Mouse (Mus musculus) embryonic facial prominence, embryonic 11.5 days (tissue): ENCODE results near the gene Lztfl1. TPM values are rescaled to one million over a fixed set of nuclear protein-coding genes. Genes with fewer than 3 reads are reported as not detected.

Source experiments
- ATAC-seq: fragments of 200-750 bp; cut with Nextera tagmentation; replicated peaks from 2 replicates; pipeline ENCODE4 v1.8.0; 2017; ENCODE audit warnings: low read depth; ENCODE audit not compliant: insufficient number of reproducible peaks, low FRiP score, low TSS enrichment
- DNase-seq: peaks from one replicate; pipeline ENCODE4 v3.0.0-alpha.2; 2015; ENCODE audit warnings: low spot score
- H3K27ac ChIP-seq: fragments of 300-500 bp; sonication (generic); replicated peaks from 2 replicates; pipeline ENCODE4 v1.5.1; 2014; ENCODE audit warnings: mild to moderate bottlenecking, low read depth, low read length, control low read depth
- H3K27me3 ChIP-seq: fragments of 300-500 bp; sonication (generic); 2 replicates; pipeline ENCODE4 v1.6.1; 2014; ENCODE audit warnings: mild to moderate bottlenecking, low read length, moderate library complexity, mixed read lengths; ENCODE audit not compliant: control insufficient read depth, insufficient read depth
- H3K36me3 ChIP-seq: fragments of 300-500 bp; sonication (generic); replicated peaks from 2 replicates; pipeline ENCODE4 v1.6.1; 2014; ENCODE audit warnings: low read depth, mild to moderate bottlenecking, low read length, moderate library complexity, mixed read lengths; ENCODE audit not compliant: control insufficient read depth, insufficient read depth
- H3K4me1 ChIP-seq: fragments of 300-500 bp; sonication (generic); 2 replicates; pipeline ENCODE4 v1.6.1; 2014; ENCODE audit warnings: low read length, mixed read lengths; ENCODE audit not compliant: control insufficient read depth, insufficient read depth
- H3K4me2 ChIP-seq: fragments of 300-500 bp; sonication (generic); 2 replicates; pipeline ENCODE4 v1.6.1; 2014; ENCODE audit warnings: low read depth, mild to moderate bottlenecking, control low read depth, low read length, moderate library complexity
- H3K4me3 ChIP-seq: fragments of 300-500 bp; sonication (generic); 2 replicates; pipeline ENCODE4 v1.5.1; 2014; ENCODE audit warnings: low read depth, low read length, control low read depth
- H3K9ac ChIP-seq: fragments of 300-500 bp; sonication (generic); replicated peaks from 2 replicates; pipeline ENCODE4 v1.6.1; 2014; ENCODE audit warnings: mild to moderate bottlenecking, control low read depth, low read length
- H3K9me3 ChIP-seq: fragments of 300-500 bp; sonication (generic); replicated peaks from 2 replicates; pipeline ENCODE4 v1.6.1; 2016; ENCODE audit warnings: mild to moderate bottlenecking, low read length, inconsistent platforms, mixed read lengths; ENCODE audit not compliant: control insufficient read depth
- WGBS: fragments of 180-500 bp; shearing (Covaris S2); extraction: QIAGEN DNeasy Blood & Tissue Kit; methylation state at CpG from one replicate; pipeline ENCODE4 v1.1.7; 2014; 5-methylcytosine and 5-hydroxymethylcytosine counted together
- polyA plus RNA-seq: library from polyadenylated mRNA; unstranded; fragments of >200 nt; fragmentation: Nextera tagmentation; extraction: Ambion mirVana; gene quantifications from 2 replicates; pipeline ENCODE4 v1.2.1, GENCODE M21; 2014

Lztfl1 gene
- polyA plus RNA-seq, 1 experiment from 2014 or later: 56.1 TPM

DNA sequence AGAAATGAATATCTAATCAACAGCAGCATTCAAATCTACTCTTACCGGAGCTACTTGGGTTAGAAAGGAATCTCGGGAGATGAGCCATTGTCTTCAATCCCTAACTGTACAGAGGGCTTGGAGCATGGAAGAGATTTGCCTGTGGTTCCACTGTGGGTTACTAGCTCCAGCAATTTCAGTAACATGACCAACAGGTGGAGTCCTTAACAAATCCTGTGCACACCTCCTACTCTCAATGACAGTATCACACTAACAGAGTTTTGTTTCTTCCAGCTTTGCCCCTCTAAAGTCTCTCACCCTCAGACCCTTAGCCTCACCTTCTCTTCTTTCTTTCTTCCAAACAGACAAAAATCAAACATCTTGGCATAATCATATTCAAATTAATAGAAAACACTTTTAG lies 4.4 kb downstream of the Lztfl1 start:
- Histone ChIP-seq H3K4me2 (no peak overlapping the region), H3K9ac (no peak overlapping the region), H3K36me3 (no peaks in the 10 kb centered on the region), H3K4me1 (no peaks in the 10 kb centered on the region), H3K27me3 (no peaks in the 10 kb centered on the region), H3K9me3 (no peaks in the 10 kb centered on the region), H3K27ac (no peak overlapping the region), H3K4me3 (no peak overlapping the region)
- peak; percentile 1 for DNase-seq
- WGBS: 86% methylated on average over 2 of the region's 2 CpGs
- ATAC-seq: no peak

DNA sequence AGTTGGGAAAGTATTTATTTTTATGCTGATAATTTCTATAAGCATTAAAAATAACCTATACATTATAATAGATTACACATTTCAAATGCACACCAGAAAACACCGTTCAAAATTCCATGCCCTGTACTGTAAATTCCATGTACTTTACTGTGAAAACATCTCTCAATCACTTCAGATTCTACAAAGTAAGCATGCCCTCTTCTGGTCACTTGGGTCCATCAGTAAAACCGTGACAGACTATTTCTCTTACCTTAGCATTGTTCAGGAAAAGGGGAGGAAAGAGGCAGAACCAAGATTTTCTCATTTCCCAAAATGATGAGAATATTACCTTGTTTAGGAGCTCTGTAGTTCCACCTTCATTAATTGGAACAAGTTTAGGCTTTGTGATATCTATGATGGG lies 8.3 kb downstream of the Lztfl1 start:
- ATAC-seq: no peak
- Histone ChIP-seq H3K4me3 (no peak overlapping the region), H3K36me3 (no peaks in the 10 kb centered on the region), H3K27me3 (no peaks in the 10 kb centered on the region), H3K9ac (no peak overlapping the region), H3K27ac (no peak overlapping the region), H3K9me3 (no peaks in the 10 kb centered on the region), H3K4me2 (no peak overlapping the region), H3K4me1 (no peaks in the 10 kb centered on the region)
- no peak for DNase-seq
- 50% methylated on average over 2 of the region's 2 CpGs for WGBS

DNA sequence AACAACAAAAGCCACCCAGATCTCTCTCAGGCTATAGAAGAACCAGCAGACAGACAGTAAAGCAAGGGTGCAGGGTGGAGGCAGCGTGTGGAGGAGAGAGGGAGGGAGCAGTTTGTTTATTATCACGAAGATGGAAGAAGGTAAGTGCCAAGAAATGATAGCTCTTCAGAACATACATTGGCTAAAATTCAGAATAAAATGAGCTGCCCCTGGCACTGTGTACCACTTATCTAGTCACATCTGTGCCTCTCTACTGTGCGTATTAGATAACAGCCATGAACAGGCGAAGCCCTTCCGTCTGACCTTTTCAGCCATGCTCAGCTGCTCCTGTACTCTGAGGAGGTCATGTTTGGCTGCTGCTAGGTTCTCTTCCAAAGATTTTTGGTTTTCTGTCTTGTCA lies 15.7 kb downstream of the Lztfl1 start:
- Histone ChIP-seq H3K4me1 (no peaks in the 10 kb centered on the region), H3K9ac (no peak overlapping the region), H3K27ac (no peak overlapping the region), H3K27me3 (no peaks in the 10 kb centered on the region), H3K36me3 (no peaks in the 10 kb centered on the region), H3K4me3 (no peak overlapping the region), H3K9me3 (no peaks in the 10 kb centered on the region), H3K4me2 (no peak overlapping the region)
- DNase-seq: no peak
- ATAC-seq: no peak
- WGBS: 90% methylated on average over 5 of the region's 5 CpGs

DNA sequence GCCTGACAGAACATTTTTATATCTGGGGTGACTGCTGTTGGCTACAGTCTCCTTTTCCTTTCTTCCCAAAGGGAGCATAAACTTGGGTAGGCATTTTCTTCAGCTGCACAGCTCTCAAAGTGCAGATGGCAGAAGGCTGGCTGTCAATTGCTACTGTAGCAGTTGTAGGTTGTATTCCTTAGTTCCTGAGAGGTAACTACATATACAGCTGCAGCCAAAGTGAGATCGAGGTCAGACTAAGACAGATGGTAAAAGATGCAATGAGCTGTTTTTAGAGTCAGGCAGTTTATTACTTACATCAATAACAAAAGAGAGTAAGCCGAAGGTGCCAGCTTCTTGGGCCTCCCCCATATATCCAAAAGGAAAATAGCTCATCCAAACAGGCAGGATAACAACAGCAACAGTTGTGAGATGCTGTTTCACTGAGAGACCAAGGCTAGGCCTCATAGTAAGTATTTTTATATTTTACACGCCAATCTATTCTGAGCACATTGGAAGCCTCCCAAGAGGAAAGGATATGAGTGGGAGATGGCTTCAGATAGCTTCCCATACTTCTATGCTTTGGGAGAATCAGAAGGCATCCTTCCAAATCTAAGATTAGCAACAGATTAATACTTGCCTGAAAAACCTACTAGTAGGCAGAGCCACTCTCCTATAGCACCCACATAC lies 21.7 kb downstream of the Lztfl1 start:
- H3K27ac ChIP-seq: no peak overlapping the region
- WGBS: 82% methylated on average over 3 of the region's 3 CpGs
- H3K9ac ChIP-seq: no peak overlapping the region
- no peak for DNase-seq
- H3K27me3 ChIP-seq: no peaks in the 10 kb centered on the region
- no peaks in the 10 kb centered on the region for H3K9me3 ChIP-seq
- no peak overlapping the region for H3K4me2 ChIP-seq
- no peak overlapping the region for H3K4me3 ChIP-seq
- ATAC-seq: no peak
- H3K36me3 ChIP-seq: no peaks in the 10 kb centered on the region
- no peaks in the 10 kb centered on the region for H3K4me1 ChIP-seq

DNA sequence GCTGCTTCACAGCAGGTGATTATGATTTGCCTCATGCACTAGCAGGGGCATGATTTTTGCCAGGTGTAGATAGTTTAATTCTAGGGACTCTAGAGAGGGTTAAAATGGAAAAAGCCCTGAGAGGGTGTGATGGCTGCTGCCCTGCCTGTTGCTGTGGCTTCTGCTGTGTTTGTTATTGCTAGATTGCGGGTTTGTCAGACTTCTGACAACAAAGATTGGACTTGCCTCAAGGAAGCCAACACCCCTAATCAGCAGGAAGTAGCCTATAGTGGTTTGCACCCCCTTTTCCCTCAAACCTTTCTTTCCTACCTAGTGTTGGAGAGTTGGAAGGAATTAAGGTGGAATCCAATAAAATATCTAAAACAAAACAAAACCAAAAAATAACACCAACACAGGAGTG lies 29.3 kb downstream of the Lztfl1 start:
- Histone ChIP-seq H3K9me3 (no peaks in the 10 kb centered on the region), H3K27ac (no peak overlapping the region), H3K9ac (no peak overlapping the region), H3K36me3 (no peaks in the 10 kb centered on the region), H3K27me3 (no peaks in the 10 kb centered on the region), H3K4me1 (no peaks in the 10 kb centered on the region), H3K4me3 (no peak overlapping the region), H3K4me2 (no peak overlapping the region)
- DNase-seq (no peak), ATAC-seq (no peak)
- 57% methylated on average over 1 of the region's 1 CpGs for WGBS

DNA sequence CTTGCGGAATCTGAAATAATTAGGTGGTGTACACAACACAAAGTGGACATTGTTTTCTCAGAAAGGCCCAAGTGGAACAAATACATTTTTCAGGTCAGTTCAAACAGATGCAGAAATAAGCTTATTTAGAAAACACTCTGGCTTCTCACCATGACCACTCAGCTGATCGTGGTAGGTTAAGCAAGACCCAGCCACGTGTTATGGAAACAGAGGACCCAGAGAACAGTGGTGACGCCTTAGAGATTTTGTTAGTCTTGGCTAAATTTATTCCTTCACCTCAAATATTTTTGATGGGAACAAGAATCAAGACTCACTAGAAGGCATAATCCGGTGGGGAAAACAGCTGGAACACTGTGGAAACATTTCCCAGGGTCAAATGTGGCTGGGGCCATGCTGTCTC lies 31.3 kb downstream of the Lztfl1 start:
- H3K4me1 ChIP-seq: no peaks in the 10 kb centered on the region
- H3K9ac ChIP-seq: no peak overlapping the region
- no peaks in the 10 kb centered on the region for H3K27me3 ChIP-seq
- WGBS: 73% methylated on average over 5 of the region's 5 CpGs
- no peaks in the 10 kb centered on the region for H3K36me3 ChIP-seq
- no peak overlapping the region for H3K27ac ChIP-seq
- no peaks in the 10 kb centered on the region for H3K9me3 ChIP-seq
- no peak overlapping the region for H3K4me3 ChIP-seq
- no peak for DNase-seq
- ATAC-seq: no peak
- H3K4me2 ChIP-seq: no peak overlapping the region

DNA sequence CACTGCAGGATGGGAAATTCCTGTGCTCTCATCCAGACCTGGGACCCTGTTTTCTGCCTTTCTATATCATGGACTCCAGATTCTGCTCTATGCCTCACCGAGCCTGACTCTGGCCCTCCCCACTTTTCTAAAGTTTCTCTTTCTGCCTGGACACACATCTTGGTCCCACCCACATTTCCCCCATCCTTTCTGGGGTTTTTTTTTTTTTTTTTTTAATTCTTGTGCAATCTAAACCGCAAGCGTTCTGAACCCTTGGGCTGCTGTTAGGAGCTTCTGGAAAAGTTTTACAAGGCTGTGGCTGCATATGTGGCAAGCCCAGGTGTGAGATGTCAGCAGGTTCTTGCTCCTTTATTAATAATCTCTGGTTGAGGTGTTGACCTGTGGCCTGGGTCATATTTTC lies 33.8 kb downstream of the Lztfl1 start:
- no peaks in the 10 kb centered on the region for H3K9me3 ChIP-seq
- H3K9ac ChIP-seq: no peak overlapping the region
- H3K4me2 ChIP-seq: no peak overlapping the region
- H3K36me3 ChIP-seq: no peaks in the 10 kb centered on the region
- peaks cover 7% of the 10 kb centered on the region for H3K27me3 ChIP-seq
- H3K27ac ChIP-seq: no peak overlapping the region
- no peak for ATAC-seq
- 68% methylated on average over 3 of the region's 3 CpGs for WGBS
- H3K4me1 ChIP-seq: 0 out of 2 replicates have a peak, but pooled peaks cover 2% of the 10 kb centered on the region
- no peak for DNase-seq
- H3K4me3 ChIP-seq: no peak overlapping the region

DNA sequence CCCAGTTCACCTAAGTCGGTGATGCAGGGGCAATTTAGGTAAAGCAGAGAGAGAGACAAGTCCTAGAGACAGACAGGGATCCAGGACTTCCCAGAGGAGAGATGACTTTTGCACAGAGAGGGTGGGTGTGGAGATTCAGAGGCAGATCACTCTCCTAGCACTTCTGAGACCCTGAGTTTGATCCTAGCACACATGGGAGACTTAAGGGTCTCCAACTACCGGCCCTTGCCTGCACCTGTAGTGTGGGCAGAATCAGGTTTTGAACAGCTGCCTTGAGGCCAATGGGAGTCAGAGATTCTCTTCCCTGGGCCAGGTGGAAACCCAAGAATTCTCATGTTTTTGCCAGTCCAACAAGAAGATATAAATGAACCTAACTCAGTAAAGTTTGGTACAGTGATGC lies 38.3 kb downstream of the Lztfl1 start:
- H3K4me2 ChIP-seq: no peak overlapping the region; the same call in 1 of the 2 replicates
- H3K27ac ChIP-seq: no peak overlapping the region
- H3K36me3 ChIP-seq: no peaks in the 10 kb centered on the region
- WGBS: 35% methylated on average over 2 of the region's 2 CpGs
- H3K4me1 ChIP-seq: 0 out of 2 replicates have a peak, but pooled peaks cover 3% of the 10 kb centered on the region
- ATAC-seq (no peak), DNase-seq (peak; percentile 6)
- H3K27me3 ChIP-seq: peaks cover 22% of the 10 kb centered on the region
- no peak overlapping the region for H3K9ac ChIP-seq
- H3K9me3 ChIP-seq: no peaks in the 10 kb centered on the region
- H3K4me3 ChIP-seq: peak overlapping the region; percentile 37; the same call in 1 of the 2 replicates
